Mouse (Mus musculus) megakaryocyte progenitor cell, adult 5-6 weeks (primary cell): ENCODE measurements around the gene Gm1113. TPM values are rescaled to one million over a fixed set of nuclear protein-coding genes. Genes with fewer than 3 reads are reported as not detected.

ENCODE experiments used
- ATAC-seq: replicated peaks from 2 replicates; pipeline ENCODE4 v1.8.0; 2016; ENCODE audit warnings: mild to moderate bottlenecking, moderate TSS enrichment, inconsistent platforms; ENCODE audit not compliant: poor library complexity
- total RNA-seq, 2 experiments: library from RNA; stranded (forward) in 1 of 2; stranded (reverse) in 1 of 2; fragments of 157-497, 149-512 nt in 1 of 2; fragments of 200-1000 nt in 1 of 2; gene quantifications; 2 replicates each; pipeline versions ENCODE4 v1.2.3 to v1.2.4; 2015 to 2017

Gm1113 gene
- total RNA-seq (2015) = not detected in 2 replicates
- total RNA-seq (2017) = not detected in 2 replicates

DNA sequence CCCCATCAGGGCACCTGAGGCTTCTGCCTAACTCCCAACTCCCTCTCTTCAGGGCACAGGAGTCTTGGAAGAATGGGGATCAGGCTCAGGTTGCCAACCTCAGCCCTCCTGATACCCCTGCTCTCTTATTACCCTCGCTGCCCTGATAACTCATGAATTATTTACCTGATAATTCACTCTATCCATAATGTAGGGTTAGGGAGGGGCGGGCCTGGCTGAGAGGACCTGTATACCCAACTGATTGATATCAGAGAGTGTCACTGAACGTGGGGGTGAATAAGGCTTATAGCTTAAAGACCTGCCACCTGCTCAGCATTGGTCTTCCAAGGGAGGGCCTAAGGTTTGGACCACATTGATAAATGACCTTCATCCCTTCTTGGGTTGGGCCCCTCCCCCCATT is at the start of gene Gm1113:
TSS of gene Gm1113 (minus strand) at position 101 of the 400 bp plus-strand sequence.
- no peak for ATAC-seq

DNA sequence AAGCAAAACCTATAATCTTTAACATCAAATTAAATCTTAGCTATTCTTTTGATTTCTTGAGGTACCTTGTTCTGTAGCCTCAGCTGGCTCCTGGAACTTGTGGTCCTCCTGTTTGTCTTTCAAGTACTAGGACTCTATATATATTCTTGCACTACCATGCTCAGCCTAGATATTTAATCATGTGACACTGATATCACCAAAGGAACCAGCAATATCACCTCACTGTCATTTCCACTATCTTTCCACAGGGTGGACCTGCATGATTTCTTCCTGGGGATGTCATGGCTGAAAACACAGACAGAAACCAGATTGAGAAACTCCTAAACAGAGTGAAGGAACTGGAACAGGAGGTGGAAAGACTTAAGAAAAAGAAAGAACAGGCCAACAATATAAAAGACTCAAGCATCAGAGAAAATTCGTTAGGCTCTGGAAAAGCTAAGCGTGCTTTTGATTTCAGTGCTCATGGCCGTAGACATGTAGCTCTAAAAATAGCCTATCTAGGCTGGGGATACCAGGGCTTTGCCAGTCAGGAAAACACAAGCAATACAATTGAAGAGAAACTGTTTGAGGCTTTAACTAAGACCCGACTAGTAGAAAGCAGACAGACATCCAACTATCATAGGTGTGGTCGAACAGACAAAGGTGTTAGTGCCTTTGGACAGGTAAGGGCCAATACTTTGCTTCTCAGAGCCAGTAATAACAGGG is 46.6 kb upstream of the Gm1113 start:
- ATAC-seq = no peak

DNA sequence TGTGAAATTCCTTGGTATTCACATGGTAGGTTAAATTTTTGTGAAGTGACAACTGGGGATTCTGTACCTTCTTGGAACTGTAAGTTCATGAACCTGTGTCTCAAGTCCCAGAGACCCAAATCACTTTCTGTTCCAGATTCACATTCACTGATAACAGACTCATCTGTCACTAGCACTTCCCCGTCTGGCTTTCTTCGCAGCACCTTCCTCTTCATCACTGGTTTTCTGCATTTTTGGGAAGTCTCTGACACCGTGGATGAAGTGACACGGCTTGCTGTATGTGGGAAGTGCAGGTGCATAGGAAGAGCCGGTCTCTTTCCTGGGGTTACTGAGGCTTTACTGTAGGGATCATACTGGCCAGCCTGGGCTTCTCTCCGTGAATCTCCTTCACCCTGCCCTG is 43.5 kb upstream of the Gm1113 start:
- ATAC-seq = no peak

DNA sequence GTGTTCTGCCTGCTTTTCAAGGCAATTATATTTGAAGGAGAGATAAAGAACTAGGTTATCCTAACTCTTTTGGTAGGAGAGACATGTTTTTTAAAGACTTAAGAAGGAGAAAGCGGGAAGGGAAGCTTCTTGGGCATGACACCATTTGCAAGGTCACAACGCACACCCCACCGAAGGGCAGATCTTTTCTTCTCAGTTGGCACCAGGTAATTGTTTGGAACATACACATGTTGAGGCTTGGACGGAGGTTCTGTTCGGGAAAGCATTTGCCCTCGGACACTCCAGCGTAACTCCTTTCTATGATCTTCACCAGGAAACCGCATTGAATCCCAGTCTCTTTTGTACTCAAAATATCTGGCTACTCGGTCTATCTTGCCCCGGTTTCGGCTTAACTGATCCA is 43.0 kb upstream of the Gm1113 start:
- no peak for ATAC-seq

DNA sequence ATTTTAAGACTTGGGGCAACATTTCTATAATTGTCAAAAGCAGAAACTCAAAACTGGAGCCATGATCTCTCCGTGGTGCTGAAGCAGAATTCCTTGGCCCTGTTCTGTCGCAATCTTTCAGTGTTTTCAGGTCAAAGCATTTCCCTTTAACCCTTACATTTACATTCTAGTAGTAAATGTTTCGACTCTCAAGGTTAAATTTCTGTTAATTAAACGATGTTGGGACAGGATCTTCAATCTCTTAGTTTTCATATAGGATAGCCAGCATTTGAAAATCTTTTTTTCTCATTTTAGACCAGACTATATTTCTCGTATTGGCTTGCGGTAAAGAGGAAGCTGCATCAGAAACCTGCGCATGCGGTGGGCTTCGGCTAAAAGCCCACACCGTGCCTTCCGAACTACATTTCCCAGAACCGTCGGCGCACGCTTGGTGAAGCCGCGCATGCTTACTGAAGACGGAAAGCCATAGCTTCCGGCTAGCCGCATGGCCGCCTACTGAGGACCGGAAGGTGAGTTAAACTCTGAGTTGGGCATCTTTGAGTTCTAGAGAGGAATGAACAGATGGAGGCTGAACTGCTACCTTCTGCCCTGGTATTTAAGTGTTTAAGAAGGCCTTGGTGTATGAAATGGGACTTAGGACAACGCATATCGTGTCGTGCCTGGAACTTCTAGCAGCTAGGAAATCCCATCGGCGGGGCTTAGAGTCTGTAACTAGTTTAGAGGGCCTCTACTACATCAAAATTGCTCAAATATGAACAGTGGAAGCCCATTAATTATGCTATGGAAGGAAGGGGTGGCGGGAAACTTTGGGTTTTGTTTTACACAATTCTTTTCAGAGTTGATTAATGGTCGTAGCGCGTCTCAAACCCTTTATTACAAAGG is 41.2 kb upstream of the Gm1113 start:
- ATAC-seq = peak; percentile 97

GRCm38 (mm10) chr9:35558257-35559008 is 40.4 kb upstream of the Gm1113 start, which contains the start of the genes Ddx25 and Pus3:
Ddx25 (minus strand) TSS chr9:35558528.
Pus3 (plus strand) TSS chr9:35558595.
- 0 out of 2 replicates have a peak, but pooled peaks have one; percentile 9 for ATAC-seq

DNA sequence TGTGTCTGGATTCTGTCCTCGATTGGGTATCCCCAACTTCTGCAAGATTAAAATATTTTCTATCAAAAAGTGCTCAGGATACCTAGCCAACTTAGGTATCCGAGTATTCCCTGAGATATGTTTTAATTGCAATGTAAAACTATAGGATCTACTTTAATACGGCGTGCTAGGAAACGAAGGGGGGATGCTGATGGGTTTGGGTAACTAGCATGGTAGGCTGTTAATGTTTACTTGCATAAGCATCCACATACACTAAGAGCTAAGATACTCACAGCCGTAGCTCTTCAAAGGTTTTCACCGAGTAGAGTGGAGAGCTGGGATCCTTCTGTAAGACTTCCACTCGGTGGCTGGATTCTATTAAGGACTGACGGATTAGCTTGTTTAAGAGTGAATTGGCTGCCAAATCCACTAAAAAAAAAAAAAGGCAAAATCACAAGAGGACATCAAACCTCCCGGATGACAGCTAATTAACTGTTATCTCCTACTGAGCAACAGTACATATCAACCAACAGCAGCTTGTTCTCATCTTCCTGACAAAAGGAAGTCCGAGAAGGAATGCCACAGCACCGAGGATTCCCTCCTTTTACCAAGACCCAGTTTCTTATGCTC is 38.5 kb upstream of the Gm1113 start:
- ATAC-seq = no peak

DNA sequence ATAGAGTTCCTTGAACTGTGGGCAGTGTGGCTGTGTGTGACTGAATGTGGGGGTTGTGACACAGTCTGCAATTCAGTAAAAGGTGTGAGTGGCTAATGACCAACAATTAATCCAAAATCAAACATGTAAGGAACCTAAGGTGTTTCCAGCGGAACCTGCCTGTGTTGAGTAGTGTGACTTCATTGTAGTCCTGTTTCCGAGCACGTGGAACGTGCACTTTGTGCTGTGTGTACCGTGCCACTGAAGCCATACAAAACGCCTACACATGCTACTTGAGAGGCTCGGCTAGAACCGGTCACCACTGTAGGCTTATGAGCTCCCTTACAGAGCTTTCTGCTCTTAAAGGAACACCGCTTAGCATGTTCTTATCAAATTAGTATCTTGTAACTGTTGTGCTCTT is 30.4 kb upstream of the Gm1113 start:
- no peak for ATAC-seq

- ATAC-seq = peak; percentile 90
Observed at GRCm38 (mm10) chr9:35546745-35547144, 28.7 kb upstream of the Gm1113 start.

DNA sequence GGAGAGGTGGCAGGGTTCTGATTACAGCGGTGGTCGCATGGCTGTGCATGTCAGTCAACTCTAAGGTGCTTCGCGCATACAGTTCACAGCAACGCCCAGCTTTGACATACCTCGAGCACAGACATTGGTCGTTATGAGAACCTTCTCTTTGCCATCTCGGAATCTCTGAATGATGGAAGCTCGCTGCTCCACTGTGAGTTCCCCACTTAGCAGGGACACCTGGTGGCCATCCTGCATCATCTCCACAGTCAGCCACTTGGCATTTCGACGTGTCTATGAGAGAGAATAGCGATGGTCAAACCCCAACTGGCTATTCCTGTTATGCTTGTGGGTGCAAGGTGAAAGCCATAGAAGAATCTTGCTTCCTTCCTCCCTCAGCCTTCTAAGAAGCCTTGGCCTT is 27.6 kb upstream of the Gm1113 start:
- no peak for ATAC-seq

DNA sequence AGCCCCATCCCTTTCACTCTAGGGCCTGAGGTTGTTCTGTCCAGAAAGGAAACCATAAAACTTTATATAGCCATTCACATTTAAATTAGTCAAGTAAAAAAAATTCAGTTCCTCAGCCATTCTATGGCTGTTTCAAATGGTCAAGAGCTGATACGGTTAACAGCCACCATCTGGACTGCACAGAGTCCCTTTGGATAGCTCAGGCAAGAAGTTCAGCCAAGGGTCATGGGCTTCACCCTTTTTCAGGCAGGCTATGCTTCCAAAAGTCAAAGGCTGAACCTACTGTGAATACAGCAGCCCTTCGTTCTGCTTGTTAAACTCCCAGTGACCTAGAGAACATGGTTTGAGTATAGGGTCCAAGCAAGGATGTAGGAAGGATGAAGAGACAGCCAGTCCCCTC is 26.6 kb upstream of the Gm1113 start:
- no peak for ATAC-seq

DNA sequence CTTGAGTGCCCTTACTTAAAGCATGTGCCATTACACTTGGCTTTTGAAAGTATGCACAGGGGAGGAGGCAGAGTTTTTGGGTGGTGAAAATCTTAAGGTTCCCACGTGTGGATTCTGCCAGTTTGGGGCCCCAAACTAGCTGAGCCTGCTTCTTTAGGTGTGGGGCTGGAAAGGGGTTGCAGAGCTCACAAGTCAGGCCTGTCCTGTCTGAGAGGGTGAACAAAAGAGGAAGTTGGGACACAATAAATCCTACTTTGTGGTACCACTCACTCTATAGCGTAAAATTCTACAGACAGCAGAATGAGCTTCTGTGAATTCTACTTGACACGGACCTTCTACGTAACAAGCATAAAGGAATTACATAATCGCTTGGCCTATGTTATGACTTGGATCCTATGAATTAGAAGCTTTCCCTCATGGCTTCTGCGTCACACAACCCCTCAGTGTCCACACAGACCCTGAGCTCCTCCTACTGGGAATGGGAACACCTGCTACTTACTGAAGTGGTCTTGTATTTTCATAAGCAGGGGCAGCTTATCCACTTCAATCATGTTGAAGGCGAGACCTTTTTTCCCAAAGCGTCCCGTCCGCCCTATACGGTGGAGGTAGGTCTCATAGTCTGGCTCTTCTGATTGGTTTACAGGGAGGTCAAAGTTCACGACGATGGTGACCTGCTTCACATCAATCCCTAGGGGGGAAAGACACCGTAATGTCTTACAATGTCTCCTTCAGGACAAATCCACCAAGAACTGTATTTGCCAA is 25.2 kb upstream of the Gm1113 start:
- ATAC-seq = peak; percentile 41

GRCm38 (mm10) chr9:35541941-35542340 is 23.9 kb upstream of the Gm1113 start:
- no peak for ATAC-seq

- ATAC-seq = peak; percentile 81
Observed at GRCm38 (mm10) chr9:35541488-35541887, 23.4 kb upstream of the Gm1113 start.

GRCm38 (mm10) chr9:35541024-35541423 is 23.0 kb upstream of the Gm1113 start:
- ATAC-seq = no peak

DNA sequence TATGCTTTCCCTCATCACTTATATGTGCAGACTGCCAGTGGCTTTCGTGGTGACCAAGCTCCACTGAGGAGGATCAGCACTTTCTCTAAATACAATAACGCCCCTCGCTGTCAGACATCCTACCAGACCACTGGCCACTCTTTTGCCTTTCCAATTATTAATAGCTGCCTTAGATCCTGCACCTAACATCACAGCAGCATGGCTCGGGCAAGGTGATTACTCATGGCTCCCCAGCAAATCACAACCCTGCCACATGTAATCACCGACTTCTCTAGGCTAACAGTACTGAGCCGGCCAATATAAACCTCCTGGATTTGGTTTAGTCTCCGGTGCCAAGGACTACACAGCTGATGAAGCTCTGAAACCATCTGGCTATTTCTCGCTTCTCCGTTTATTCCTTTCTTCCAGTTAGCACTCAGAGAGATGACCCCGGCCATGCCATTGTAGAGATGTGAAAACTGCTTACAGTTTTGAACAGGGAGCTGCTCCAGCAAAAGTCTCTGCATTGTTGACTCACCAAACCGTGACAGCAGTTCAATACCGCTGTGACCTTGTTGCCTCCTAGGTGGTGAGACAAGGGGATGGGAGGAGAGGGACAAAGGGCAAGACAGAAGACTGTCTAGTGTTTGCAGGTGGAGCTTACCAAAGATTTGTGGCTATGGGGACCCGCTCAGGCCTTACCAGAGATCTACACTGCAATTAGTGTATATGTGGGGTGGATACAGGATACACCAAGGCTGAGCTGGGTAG is 21.1 kb upstream of the Gm1113 start:
- no peak for ATAC-seq

DNA sequence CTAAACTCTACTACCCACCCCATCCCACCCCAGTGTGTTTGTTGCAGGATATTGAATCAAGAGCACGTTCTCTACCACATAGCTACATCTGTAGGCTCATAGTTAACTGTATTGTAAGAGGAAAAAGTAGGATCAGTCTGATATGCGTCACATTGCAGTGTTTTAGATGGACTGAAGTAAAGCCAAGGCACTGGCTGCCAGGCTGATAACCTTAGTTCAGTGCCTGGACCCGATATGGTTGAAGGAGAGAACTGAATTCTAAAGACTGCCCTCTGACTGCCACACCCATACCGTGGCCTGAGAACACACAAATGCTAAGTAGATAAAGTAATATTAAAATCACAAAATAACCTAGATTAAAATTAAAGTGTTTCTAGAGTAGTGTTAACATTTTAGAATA is 17.8 kb upstream of the Gm1113 start:
- peak; percentile 35; the same call in 1 of the 2 replicates for ATAC-seq

GRCm38 (mm10) chr9:35535110-35535509 is 17.0 kb upstream of the Gm1113 start:
- peak; percentile 97 for ATAC-seq

GRCm38 (mm10) chr9:35533266-35533665 is 15.2 kb upstream of the Gm1113 start:
- ATAC-seq = no peak
